Mouse (Mus musculus) regulatory T cell (primary cell): ENCODE measurements around the gene Gstm1.

Experiments
- in situ Hi-C: fragments of 300-600 bp; cut with MboI, MseI; formaldehyde crosslinking; loops from one replicate; pipeline ENCODE4 v1.15.1; 2025; ENCODE audit warnings: high pct_unique_total_duplicates

The Gstm1 gene

DNA sequence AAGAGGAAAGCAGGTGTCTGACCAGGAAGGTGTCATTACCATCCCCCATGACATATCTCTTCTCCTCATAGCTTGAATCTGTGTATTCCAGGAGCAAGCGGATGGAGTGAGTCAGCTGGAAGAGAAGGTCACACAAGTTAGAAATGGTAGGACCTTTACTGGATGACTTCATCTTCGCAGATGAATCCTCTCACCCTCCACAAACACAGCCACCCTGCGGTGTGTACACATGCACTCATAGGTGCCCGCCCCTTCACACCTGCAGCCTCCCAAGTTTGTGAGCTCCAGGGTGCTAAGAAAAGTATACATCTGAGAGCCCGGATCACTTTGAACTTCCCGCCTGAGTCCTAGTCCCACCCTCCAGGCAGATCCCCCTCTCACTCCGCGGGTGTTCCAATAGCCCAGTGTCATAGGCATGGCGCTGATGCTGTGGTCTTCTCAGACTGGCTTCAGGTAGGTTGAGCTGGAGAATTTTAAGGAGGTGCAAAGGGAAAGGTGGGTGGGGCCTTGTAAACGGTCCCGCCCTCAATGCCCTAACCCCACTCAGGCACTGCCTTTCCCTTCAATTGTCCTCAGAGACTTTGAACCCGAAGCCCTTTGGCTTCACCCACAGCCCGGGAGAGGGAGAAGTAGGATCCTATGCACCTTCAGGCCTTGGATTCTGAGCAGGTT, 48.9 kb downstream of the Gstm1 start, which contains the start of gene Gstm3:
TSS of gene Gstm3 (minus strand) at position 560 of the 672 bp plus-strand sequence.
- in situ Hi-C loops = no loop called here

GRCm38 (mm10) chr3:107966631-107967030, 51.1 kb downstream of the Gstm1 start:
- in situ Hi-C loops = no loop called here

- in situ Hi-C loops = no loop called here
These were observed 52.2 kb downstream of the Gstm1 start for GRCm38 (mm10) chr3:107965592-107965991.

DNA sequence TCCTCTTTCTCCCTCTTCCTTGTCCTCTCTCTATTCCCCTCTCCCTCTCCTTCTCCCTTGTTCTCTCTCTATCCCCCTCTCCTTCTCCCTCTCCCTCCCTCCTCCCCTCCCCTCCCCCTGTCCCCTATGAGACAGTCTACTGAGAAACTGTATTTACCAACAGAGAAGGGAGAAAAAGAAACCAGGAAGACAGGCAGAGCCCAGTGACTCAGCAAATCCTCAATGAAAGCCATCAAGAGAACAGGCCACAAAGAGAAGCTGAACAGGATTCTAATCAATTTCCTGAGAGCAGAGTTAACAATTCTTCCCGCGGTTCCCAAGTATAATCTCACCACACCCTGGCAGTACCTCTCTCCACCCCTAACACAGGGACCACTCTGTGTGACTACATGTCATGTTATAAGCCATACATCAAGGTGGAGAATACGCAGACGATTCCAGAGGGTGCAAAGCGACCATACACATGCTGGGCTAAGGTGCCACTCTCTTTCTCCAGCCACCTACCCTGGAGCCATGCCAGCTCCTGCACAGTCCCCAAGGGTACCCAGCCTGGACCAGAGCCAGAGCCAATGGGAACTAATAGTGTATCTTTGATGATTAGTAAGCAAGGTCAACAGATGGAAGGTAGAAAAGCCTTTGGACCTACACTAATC, 53.0 kb downstream of the Gstm1 start:
- in situ Hi-C loops = no loop called here

DNA sequence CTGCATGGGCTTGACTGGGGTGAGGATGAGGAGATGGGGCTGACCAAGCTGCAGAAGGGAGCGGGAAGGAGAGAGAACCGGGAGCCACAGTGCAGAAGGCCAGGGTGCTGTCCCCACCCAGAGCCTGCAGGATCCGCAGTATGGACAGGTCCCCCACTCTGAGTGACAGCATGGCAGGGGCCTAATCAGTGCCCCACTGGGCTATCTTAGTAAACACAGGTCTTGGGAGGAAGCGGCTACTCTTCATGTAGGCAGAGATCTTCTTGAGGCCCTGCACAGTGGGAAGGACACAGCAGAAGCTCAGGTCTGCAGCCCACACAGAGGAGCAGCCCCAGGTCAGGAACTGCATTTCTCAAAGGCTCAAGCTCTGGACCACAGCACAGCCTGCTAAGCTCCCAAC, 53.7 kb downstream of the Gstm1 start:
- in situ Hi-C loops = no loop called here
